Mouse (Mus musculus) cerebral cortex, adult 2 months (tissue): Measurements from ENCODE around the gene Alpl.

Experiments
- WGBS: fragments of 180-500 bp; shearing (Covaris S2); methylation state at CpG from one replicate; pipeline ENCODE4 v1.1.7; 2018; 5-methylcytosine and 5-hydroxymethylcytosine counted together

Alpl gene

DNA sequence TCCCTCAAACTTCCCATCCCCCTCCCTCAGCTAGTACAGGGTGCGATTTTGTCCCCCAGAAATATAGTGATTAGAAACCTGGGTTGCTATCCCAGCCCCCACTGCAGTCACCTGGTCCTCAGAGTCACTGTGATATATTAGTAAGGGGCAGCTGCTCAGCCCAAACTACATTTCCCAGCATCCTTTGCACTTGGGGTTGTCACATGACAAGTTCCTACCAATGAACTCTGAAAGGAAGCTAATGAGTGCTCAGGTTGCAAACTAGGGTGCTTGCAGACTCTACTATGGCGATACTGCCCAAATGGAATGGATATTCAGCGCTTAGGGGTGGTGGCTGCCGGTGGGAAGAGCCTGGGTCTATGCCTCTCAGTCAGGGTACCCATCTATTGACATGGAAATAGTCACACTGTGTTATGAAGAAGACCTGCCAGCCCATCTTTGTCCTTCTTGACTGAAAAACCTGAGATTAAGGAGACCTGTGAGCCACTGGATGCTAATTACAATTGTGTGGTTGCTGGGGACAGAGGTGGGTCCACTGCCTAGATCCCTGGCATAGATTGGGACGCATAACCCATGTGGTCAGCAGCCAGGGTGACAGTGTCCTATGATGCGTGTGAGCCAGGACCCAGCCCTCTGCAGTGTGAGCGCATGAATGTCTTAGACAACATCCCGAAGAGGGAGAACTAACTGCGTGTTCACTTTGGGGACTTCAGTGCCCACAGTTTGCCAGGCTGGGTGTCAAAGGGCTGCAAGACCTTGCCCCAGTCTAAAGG is 56.8 kb downstream of the Alpl start:
- 53% methylated on average over 9 of the region's 9 CpGs for WGBS

DNA sequence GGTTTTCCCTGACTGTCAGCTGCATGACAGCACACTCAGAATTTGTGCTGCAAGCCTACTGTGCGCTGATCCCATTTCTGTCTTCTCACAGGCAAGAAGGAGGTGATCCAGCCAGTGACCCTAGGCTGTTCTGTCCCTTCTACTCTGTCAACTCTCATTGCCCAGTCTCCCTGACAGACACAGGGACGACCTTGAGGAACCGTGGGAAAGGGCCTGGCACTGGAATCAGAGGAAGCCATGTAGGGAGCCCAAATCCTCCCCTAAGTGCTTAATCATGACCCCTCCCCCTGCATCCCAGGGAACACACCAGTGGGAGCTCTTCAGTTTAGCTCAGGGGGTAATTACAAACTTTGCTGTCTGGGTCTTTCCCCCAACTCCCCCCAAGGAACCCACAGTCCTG is 58.4 kb downstream of the Alpl start:
- 76% methylated on average over 3 of the region's 3 CpGs for WGBS

DNA sequence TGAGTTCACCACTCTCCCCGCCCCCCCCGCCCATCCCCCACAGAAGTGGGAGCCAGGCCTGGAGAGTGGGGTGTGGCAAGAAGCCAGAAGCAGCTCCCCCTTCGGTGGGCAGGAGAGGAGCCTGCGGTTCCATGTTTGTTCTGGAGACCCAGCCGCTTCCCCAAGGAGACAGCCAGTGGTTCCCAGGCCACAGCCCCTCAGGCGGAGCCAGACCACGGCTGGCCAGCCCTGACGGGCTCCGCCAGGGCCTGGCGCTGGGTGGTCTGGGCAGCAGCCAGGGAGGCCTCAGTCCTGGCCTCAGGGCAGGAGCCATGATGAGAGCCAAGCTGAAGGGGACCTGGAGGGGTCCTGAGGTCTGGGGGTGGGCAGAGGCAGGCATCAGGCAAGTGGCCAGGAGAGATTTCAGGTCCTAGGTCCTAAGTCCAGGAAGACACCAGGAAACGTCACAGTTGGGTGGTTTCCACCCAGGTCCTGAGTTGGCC is 59.9 kb downstream of the Alpl start:
- WGBS: 53% methylated on average over 11 of the region's 11 CpGs

DNA sequence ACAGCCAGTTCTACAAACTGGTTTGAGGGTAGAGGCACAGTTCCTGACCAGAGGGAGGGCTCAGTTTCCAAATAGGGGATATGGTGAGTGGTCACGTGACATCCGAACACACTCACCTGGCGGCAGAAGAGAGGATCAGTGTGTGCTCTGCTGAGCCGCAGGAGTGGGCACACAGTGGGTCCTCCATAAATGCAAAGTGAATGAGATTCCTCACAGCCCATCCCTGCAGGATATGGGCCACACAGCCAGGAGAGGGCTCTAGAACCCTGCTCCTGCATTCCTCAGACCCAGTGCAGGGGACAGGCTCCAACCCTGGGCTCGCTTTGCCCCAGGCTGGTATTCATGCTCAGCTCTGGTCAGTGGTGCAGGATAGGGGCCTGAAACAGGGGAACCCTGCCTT is 62.7 kb downstream of the Alpl start:
- WGBS: 83% methylated on average over 5 of the region's 5 CpGs

DNA sequence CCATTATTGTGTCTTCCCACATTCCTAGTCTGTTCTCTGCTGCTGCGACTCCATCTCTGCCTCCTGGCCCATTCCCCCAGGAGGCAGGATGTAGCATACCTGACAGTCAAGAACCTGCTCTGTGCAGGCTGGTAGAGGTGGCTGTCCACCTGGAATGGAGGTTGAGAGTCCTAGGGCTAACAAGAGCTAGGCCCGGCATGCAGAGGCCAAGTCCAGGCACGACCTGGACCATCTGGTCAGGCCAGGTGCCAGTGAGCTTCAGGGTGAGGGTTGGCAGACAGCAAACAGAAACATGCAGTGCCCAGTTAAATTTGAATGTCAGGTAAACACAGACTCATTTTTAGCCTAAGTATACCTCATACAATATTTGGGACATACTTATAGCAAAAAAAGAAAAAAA is 63.2 kb downstream of the Alpl start:
- WGBS: 78% methylated on average over 3 of the region's 3 CpGs

DNA sequence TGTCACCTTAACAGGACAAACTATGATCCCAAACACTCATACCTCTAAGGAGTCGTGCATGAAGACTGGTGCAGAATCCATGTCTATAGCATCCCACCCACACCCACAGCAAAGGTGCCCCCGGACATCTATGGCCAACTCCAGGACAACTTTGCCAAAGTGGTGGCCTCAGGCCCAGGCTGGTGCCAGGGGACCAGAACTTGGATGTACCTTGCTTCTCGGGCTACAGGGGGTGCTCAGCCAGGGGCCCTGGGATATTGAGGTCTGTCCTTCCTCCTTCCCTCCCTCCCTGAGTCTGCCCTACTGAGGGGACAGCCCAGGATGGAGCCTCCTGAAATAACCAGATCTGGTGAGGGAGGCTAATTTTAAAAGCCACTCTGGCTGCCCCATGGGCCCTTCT is 63.8 kb downstream of the Alpl start:
- 71% methylated on average over 3 of the region's 3 CpGs for WGBS

DNA sequence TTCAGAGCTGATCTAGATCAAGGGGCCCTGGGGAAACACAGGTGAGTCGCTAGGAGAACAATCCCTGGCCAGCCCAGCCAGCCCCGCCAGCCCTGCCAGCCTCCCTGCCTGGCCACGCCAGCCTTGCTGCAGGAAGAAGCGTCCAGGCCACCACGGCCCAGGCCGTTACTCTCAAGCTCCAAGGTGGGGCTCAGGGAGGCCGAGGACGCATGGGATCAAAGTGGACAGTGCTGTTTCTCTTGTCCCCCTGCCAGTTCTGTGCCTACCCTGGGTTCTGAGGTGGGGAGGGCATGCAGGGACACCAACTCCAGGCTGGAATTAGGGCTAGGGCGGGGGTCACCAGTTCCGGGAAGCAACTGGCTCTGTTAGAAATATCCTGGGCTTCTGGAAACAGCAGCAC is 64.3 kb downstream of the Alpl start:
- 64% methylated on average over 10 of the region's 10 CpGs for WGBS

DNA sequence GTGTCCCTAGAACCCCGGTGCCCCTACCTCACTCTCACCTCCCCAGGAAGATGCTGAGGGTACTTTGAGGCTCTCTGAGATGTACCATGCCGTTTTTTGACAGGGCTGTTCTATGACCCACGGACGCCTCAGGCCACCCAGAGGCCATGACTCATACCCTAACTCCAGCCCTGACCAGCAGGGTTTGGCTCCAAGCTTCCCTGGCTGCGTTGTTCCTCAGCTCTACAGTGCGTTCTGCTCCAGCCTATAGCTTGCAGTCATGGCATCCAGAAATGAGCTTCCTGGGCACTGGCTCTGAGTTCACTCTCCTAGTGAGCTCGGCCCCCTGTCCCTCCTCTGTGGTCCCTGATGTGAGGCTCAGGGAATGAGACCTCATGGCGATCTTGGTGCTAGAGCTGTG is 65.4 kb downstream of the Alpl start:
- 89% methylated on average over 8 of the region's 8 CpGs for whole genome bisulfite sequencing

DNA sequence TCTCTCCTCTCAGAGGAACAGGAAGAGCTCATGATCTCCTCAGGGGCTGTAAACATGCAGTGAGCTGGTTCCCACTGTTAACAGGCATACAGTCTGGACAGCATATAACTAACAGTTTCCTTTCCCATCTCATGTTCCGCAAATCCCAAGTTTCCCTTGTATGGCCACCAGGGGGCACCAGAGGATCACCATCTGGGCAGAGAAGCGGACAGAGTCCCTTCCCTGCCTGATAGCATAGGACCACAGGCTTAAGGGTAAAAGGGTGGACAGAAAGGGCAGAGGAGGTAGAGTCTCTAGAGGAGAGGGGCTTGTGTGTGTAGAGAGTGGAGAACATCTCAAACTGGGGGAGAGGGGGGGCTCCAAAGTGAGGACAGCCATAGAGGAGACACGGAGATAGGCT is 66.0 kb downstream of the Alpl start:
- 20% methylated on average over 3 of the region's 3 CpGs for WGBS

DNA sequence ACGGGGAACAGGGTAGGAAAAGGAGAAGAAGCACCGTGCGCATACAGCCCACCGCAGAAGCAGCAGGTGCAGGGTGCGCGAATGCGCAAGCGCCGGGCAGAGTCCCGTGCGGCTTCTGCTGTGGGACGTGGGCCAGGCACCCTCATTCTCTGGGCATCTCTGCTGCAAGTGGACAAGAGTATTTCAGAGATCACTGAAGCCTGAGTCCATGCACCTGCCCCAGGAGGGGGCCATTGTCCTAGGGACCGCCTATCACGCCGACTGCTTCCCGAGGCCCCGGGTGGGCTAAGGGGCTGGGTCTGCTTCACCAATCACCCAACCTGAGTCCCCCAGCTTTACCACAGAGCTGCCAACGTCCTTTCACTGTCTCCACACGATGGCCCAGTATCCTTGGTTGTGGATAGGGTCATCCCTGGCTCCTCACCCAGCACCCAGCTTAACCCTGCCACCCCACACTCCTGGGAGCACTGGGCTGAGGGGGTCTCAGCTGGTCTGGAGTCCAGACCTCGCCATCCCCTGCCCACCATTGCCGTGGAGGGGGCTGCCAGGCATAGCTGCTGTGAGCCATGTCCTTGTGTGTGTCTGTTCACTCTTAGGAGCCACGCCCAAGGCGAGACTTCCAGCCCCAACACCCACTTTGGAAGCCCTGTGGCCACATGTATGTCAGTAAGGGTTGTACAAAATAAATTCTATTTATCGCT is 66.9 kb downstream of the Alpl start:
- 41% methylated on average over 24 of the region's 24 CpGs for WGBS

DNA sequence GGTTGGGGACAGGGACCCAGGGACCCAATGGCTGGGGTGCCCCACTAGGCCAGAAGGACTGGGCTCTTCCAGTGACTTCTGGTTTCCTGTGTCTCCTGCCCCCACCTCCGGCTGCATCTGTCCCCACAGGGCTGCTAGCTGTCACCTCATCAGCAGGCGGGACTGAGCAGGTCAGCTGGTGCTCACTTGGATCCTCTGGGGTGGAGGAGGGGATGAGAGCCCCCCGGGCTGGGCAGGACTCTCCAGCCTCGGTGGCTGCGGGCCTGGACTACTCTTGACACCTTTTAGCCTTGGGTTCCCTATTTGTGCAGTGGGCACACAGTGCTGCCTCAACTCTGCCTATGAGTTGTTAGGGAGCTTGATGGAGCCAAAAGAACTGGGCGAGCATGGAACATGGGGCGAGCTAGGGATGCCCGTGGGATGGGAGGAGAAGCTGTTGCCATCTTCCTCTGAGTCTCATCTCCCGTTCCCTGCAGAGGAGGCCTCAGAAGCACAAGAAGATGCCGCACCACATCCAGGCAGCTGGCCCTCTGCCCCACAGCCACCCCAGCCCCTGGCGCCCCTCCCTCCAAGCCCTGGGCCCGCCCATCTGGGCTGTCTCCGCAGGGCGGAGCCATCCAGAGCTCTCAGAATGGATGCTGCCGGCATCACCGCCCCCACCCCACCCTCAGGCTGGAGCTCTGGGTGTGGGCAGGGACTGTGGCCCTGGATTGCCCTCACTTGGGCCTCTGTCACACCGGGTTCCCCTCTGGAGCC is 67.6 kb downstream of the Alpl start:
- WGBS: 22% methylated on average over 17 of the region's 17 CpGs

DNA sequence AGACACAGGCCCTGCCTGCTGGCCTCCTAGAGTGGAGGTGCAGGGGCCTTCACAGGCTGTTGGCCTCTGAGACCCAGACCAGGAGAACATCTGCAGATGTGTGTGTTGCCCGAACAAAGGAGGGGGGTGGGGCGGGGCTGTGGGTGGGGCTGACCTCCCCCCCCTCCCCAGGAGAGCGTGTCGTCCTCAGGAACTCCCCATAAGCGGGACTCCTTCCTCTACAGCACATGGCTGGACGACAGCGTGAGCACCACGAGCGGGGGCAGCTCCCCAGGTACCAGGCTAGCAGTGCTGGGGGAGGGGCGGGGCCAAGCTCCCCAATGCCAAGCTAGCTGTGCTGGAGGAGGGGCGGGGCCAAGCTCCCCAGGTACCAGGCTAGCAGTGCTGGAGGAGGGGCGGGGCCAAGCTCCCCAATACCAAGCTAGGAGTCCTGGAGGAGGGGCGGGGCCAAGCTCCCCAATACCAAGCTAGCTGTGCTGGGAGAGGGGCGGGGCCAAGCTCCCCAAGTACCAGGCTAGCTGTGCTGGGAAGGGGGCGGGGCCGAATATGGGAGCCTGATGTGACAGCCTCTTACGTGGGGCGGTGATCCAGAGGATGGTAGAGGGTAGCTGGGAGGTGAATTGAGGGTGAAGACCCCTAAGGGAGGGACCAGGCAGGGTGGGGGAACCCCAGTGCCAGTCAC is 68.5 kb downstream of the Alpl start:
- 40% methylated on average over 17 of the region's 18 CpGs for WGBS

DNA sequence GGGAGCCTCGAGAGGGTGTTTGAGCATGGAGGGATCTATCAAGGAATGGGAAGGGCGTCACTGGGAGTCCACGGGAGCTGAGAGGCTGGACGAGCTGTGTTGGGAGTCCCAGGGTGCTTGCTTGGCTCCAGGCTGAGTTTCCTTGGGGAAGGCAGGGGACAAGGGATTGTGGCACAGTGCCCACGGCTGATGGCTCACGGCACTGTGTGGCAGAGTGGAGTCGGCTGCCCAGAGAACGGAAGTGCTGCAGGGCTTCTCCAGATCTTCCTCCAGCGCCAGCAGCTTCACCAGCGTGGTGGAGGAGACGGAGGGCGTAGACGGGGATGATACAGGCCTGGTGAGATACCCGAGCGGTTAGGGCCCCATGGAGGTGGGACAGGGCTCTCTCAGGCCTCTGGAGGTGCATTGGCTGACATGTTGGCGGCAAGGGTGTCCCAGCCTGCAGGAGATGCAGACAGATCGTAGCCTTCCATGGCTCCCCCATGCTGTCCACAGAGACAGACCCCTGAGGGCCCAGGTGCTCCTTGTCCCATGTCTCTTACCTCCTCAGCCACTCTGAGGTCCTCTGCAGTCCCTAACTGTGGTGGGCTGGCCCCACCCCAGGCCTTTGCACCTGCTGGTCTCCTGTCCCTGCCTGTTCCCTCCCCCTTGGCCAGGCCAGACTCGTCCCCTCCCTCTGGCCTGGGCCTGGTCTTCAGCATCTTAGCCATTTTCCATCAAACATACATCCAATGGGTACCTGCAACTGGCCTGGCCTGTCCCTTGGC is 69.3 kb downstream of the Alpl start:
- WGBS: 54% methylated on average over 18 of the region's 18 CpGs

DNA sequence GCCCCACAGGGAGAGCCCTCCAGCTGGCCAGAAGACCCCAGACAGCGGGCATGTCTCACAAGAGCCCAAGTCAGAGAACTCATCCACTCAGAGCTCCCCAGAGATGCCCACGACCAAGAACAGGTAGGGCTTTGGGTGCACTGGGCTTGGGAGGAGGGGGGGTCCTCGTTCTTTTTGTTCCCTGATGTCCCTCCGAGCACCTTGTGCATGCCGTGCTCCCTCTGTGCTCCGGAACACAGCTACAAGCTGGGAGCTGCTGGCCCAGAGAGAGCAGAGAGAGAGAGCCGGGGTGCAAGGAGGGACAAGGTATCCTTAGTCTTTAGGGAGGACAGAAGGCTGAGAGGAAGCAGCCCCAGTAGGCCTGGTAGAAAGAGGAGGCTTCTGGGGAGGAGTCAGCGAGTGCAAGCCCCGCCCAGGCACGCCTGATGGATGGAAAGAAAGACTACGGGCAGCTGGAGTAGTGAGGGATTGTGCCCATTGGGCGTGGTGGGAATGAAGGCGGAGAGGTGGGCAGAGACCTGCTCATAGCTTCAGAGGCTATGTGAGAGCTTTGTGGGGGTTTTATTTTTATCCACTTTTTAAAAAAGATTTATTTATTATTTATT is 70.5 kb downstream of the Alpl start:
- WGBS: 77% methylated on average over 13 of the region's 13 CpGs

DNA sequence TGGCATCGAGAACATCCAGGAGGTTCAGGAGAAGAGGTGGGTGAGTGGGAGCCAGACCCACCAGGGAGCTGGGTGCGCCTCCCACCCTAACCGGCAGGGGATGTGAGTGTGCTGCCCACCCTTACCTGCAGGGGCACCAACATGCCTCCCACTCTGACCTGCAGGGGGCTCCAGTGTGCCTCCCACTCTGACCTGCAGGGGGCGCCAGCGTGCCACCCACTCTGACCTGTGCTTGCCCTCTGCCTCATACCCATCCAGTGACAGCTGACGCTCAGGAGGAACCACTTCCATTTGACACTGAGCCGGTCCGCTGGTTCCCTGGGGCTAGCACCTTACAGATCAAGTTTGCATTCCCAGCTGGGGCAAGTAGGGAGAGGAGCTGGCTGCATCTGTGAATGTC is 71.4 kb downstream of the Alpl start:
- WGBS: 50% methylated on average over 8 of the region's 8 CpGs

DNA sequence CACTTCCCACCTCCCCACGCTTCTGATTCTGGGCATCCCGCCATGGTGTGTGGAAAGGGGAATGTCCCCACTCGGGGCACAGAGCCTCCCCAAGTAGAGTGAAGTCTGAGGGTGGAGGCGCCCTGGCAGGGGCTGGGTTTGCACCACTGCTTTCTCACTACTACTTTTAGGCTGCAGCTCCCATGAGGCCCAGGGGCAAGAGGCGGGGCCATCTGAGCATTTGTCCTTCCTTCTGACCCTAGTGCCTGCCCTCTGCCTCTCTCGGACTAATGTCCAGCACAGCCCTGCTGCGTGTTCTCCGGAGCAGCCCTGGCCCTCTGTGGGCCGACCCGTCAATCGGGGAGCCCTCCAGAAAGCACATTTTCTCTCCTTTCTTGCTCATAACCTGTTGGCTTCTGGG is 72.0 kb downstream of the Alpl start:
- WGBS: 55% methylated on average over 11 of the region's 11 CpGs

DNA sequence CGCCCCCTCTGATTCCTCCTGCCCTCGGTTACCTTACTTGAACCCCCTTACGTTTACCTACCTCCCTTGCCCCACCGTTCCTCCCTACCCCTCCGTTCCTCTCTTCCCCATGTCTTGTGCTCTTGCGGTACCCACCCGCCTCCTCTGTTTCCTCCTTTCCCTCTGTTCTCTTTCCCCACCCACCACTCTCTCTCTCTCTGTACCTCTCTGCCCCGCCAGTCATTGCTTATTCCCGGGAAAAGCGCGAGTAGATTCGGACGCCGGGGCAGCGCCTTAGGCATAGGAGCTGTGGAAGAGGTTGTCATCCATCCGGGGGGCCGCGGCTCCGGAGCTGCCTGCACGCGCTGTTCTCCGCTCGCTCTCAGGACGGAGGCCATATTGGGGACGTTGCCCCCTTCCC is 72.7 kb downstream of the Alpl start:
- WGBS: 47% methylated on average over 25 of the region's 25 CpGs

DNA sequence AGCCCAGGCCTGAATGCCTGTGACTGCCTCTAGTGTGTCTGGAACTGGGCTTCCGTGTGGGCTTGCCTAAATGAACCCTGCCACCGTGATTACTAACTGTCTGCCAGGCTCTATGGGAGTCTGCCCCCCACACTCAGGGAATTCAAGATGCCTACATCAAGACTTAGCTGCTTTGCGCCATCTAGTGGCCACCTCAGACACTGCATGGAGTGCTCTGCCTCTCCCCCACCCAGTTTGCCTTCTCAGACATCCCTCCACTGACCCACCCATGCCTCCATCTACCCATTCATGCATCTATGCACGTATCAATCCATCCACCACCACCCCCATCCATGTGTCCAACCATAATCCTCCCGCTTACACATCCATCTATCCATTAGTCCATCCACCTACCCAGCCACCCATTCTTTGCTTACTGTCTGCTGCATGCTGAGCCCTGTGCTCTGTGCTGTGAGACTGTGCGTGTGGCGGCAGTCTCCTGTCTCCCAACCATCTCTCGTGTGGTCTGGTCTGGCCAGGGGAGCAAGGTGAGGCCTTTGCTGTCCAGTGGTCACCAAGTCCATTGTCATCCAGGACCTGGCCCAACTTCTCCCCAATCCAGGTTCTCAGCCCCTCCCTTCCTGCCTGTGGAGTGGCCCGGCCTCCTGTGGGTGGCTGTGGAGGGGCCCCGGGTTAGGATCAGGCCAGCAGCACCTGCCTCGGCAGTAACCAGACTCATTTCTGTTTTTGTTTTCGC is 73.3 kb downstream of the Alpl start:
- WGBS: 14% methylated on average over 12 of the region's 12 CpGs

DNA sequence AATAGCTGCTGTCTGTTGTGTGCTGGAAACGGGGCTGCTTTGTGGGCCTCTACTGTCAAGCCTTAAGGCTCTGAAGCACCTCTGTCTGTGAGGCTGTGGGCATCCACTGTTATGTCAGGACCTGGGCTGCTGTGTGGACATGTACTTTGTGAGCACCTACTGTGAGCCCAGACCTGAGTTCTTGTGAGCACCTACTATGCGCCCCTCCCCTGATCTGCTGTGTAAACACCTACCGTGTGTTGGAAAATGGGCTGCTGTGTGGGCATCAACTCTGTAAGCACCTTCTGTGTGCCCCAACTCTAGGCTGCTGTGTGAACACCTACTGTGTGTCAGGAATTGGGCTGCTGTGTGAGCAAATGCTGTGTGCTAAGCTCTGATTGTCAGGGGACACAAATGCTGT is 74.0 kb downstream of the Alpl start:
- WGBS: 78% methylated on average over 3 of the region's 3 CpGs

DNA sequence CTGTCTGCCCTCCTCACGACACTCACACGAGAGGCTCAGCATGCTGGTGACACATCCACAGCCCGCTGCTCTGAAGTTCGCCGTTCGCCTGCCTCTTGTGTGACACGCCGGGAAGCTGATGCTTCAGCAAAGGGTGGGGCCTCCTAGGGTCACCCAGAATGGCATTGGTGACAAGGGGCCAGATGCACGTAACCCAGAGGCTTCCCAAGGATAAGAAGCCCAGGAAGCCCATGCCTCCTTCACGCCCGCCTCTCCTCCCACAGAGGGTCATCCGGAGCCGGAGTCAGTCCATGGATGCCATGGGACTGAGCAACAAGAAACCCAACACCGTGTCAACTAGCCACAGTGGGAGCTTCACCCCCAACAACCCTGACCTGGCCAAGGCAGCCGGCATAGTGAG is 74.6 kb downstream of the Alpl start:
- WGBS: 84% methylated on average over 15 of the region's 15 CpGs
